Mouse (Mus musculus) myocyte (in vitro differentiated cells): ENCODE results near the gene Rnf43. TPM values are rescaled to one million over a fixed set of nuclear protein-coding genes. Genes with fewer than 3 reads are reported as not detected.

Experiments used
- H3K27me3 ChIP-seq: one replicate; pipeline ENCODE4 v1.6.1; 2011; ENCODE audit not compliant: control insufficient read depth, insufficient read depth, insufficient read length
- H3K36me3 ChIP-seq: one replicate; pipeline ENCODE4 v1.6.1; 2011; ENCODE audit not compliant: control insufficient read depth, insufficient read depth
- H3K4me2 ChIP-seq: one replicate; pipeline ENCODE4 v1.6.1; 2011; ENCODE audit warnings: low read depth, control low read depth
- H3K4me3 ChIP-seq: one replicate; pipeline ENCODE4 v1.5.1; 2011; ENCODE audit warnings: mild to moderate bottlenecking, control low read depth, moderate library complexity
- H3K79me2 ChIP-seq: one replicate; pipeline ENCODE4 v1.6.1; 2011; ENCODE audit not compliant: control insufficient read depth, insufficient read depth
- H3ac ChIP-seq: one replicate; pipeline ENCODE4 v1.6.1; 2011; ENCODE audit not compliant: control insufficient read depth, insufficient read length
- CEBPB ChIP-seq: IDR thresholded peaks from 2 replicates; pipeline ENCODE4 v1.6.1; 2011; ENCODE audit warnings: mild to moderate bottlenecking, moderate library complexity; ENCODE audit not compliant: poor library complexity, insufficient read depth, severe bottlenecking
- E2F4 ChIP-seq: IDR thresholded peaks from one replicate; pipeline ENCODE4 v1.6.1; 2011; ENCODE audit warnings: mild to moderate bottlenecking, control low read depth, moderate library complexity; ENCODE audit not compliant: insufficient read depth
- MAX ChIP-seq: IDR thresholded peaks from one replicate; pipeline ENCODE4 v1.6.1; 2011; ENCODE audit warnings: low read depth, mild to moderate bottlenecking, control low read depth
- MYOD1 ChIP-seq, 3 experiments: IDR thresholded peaks; one replicate each; pipeline ENCODE4 v1.6.1; 2011; ENCODE audit warnings: control low read depth in 2 of 3, low read depth in 2 of 3, mild to moderate bottlenecking in 2 of 3, moderate library complexity in 1 of 3; ENCODE audit not compliant: insufficient read length in 2 of 3, control insufficient read depth in 1 of 3
- MYOG ChIP-seq, 3 experiments: IDR thresholded peaks; one replicate each; pipeline ENCODE4 v1.6.1; 2011; ENCODE audit warnings: control low read depth in 2 of 3, low read depth in 2 of 3, mild to moderate bottlenecking in 2 of 3; ENCODE audit not compliant: insufficient read length in 2 of 3, control insufficient read depth in 1 of 3, insufficient read depth in 1 of 3
- POLR2A ChIP-seq: IDR thresholded peaks from one replicate; pipeline ENCODE4 v1.6.1; 2011; ENCODE audit warnings: low read depth, mild to moderate bottlenecking, control low read depth, moderate library complexity; ENCODE audit not compliant: insufficient read length
- POLR2AphosphoS2 ChIP-seq: IDR thresholded peaks from one replicate; pipeline ENCODE4 v1.6.1; 2011; ENCODE audit warnings: low read depth, control low read depth; ENCODE audit not compliant: insufficient read length
- REST ChIP-seq: IDR thresholded peaks from one replicate; pipeline ENCODE4 v1.6.1; 2011; ENCODE audit warnings: mild to moderate bottlenecking, control low read depth, moderate library complexity; ENCODE audit not compliant: insufficient read depth, insufficient read length
- SRF ChIP-seq: IDR thresholded peaks from one replicate; pipeline ENCODE4 v1.6.1; 2011; ENCODE audit warnings: low read depth; ENCODE audit not compliant: control insufficient read depth, insufficient read length
- TCF12 ChIP-seq: IDR thresholded peaks from one replicate; pipeline ENCODE4 v1.6.1; 2011; ENCODE audit warnings: mild to moderate bottlenecking, control low read depth; ENCODE audit not compliant: poor library complexity, insufficient read depth, severe bottlenecking
- TCF3 ChIP-seq: IDR thresholded peaks from one replicate; pipeline ENCODE4 v1.6.1; 2011; ENCODE audit warnings: low read depth, control low read depth; ENCODE audit not compliant: insufficient read length
- USF1 ChIP-seq: IDR thresholded peaks from one replicate; pipeline ENCODE4 v1.6.1; 2011; ENCODE audit warnings: low read depth, mild to moderate bottlenecking, control low read depth, moderate library complexity
- polyA plus RNA-seq: library from polyadenylated mRNA; unstranded; fragments of >200 nt; fragmentation: generic; extraction: Trizol; gene quantifications from one replicate; pipeline ENCODE4 v1.2.1, GENCODE M21; 2012; ENCODE audit warnings: missing spikeins

Gene Rnf43
- polyA plus RNA-seq, 1 experiment = not detected

GRCm38 (mm10) chr11:87667107-87668090, 4.9 kb downstream of the Rnf43 start:
- TF ChIP-seq CEBPB = no peak
- TF ChIP-seq POLR2A = no peak
- no peak for TF ChIP-seq POLR2AphosphoS2
- TF ChIP-seq MYOD1 (IDR thresholded peaks at IDR 0.05; ENCODE audit: control insufficient read depth in 1 of 3, insufficient read length in 2 of 3, low read depth in 2 of 3) = no peak
- no peak for TF ChIP-seq MAX
- no peak for TF ChIP-seq REST
- no peak for TF ChIP-seq USF1
- TF ChIP-seq E2F4 = no peak
- no peak for TF ChIP-seq TCF12
- Histone ChIP-seq H3K4me3 (no peak overlapping the region), H3K4me2 (no peak overlapping the region), H3K27me3 (peaks cover 46% of the 10 kb centered on the region), H3ac (no peak overlapping the region), H3K36me3 (no peaks in the 10 kb centered on the region), H3K79me2 (no peaks in the 10 kb centered on the region)

GRCm38 (mm10) chr11:87673282-87673681, 10.8 kb downstream of the Rnf43 start:
- no peak overlapping the region for H3K4me2 ChIP-seq
- no peak overlapping the region for H3ac ChIP-seq

GRCm38 (mm10) chr11:87675606-87676005, 13.1 kb downstream of the Rnf43 start:
- no peaks in the 10 kb centered on the region for H3K79me2 ChIP-seq
- H3K4me3 ChIP-seq = no peak overlapping the region
- no peak for TF ChIP-seq SRF
- no peak for TF ChIP-seq TCF3
- no peak for TF ChIP-seq CEBPB
- TF ChIP-seq REST = no peak
- TF ChIP-seq POLR2A = no peak
- no peak for TF ChIP-seq TCF12
- no peak for TF ChIP-seq USF1
- no peak for TF ChIP-seq MYOD1 (IDR thresholded peaks at IDR 0.05; ENCODE audit: control insufficient read depth in 1 of 3, insufficient read length in 2 of 3, low read depth in 2 of 3)
- no peak for TF ChIP-seq E2F4
- TF ChIP-seq MYOG (IDR thresholded peaks at IDR 0.05; ENCODE audit: control insufficient read depth in 1 of 3, insufficient read depth in 1 of 3, insufficient read length in 2 of 3, low read depth in 2 of 3) = no peak
- no peak for TF ChIP-seq POLR2AphosphoS2
- no peak overlapping the region for H3K4me2 ChIP-seq
- H3ac ChIP-seq = no peak overlapping the region
- peaks cover 27% of the 10 kb centered on the region for H3K27me3 ChIP-seq
- H3K36me3 ChIP-seq = no peaks in the 10 kb centered on the region

More at GRCm38 (mm10) chr11:87673282-87673681, 10.8 kb downstream of the Rnf43 start:
- Histone ChIP-seq H3K79me2 (no peaks in the 10 kb centered on the region), H3K4me3 (no peak overlapping the region), H3K27me3 (peaks cover 26% of the 10 kb centered on the region), H3K36me3 (no peaks in the 10 kb centered on the region)
- TF ChIP-seq TCF12 = no peak
- no peak for TF ChIP-seq E2F4
- TF ChIP-seq POLR2A = no peak
- no peak for TF ChIP-seq MYOD1 (IDR thresholded peaks at IDR 0.05; ENCODE audit: control insufficient read depth in 1 of 3, insufficient read length in 2 of 3, low read depth in 2 of 3)
- no peak for TF ChIP-seq SRF
- TF ChIP-seq TCF3 = no peak
- no peak for TF ChIP-seq POLR2AphosphoS2

GRCm38 (mm10) chr11:87677756-87678155, 15.2 kb downstream of the Rnf43 start:
- no peak overlapping the region for H3K4me2 ChIP-seq
- no peak for TF ChIP-seq TCF3
- no peak for TF ChIP-seq USF1
- TF ChIP-seq MYOD1 (IDR thresholded peaks at IDR 0.05; ENCODE audit: control insufficient read depth in 1 of 3, insufficient read length in 2 of 3, low read depth in 2 of 3) = no peak
- no peak for TF ChIP-seq E2F4
- TF ChIP-seq CEBPB = no peak
- no peak for TF ChIP-seq MAX
- no peak for TF ChIP-seq POLR2AphosphoS2
- no peak for TF ChIP-seq TCF12
- TF ChIP-seq REST = no peak
- no peak for TF ChIP-seq POLR2A
- no peak for TF ChIP-seq MYOG (IDR thresholded peaks at IDR 0.05; ENCODE audit: control insufficient read depth in 1 of 3, insufficient read depth in 1 of 3, insufficient read length in 2 of 3, low read depth in 2 of 3)
- H3K27me3 ChIP-seq = peaks cover 40% of the 10 kb centered on the region
- no peaks in the 10 kb centered on the region for H3K79me2 ChIP-seq
- H3K36me3 ChIP-seq = no peaks in the 10 kb centered on the region
- no peak overlapping the region for H3K4me3 ChIP-seq
- H3ac ChIP-seq = no peak overlapping the region

- H3K27me3 ChIP-seq = peaks cover 43% of the 10 kb centered on the region
- no peak overlapping the region for H3K4me3 ChIP-seq
- TF ChIP-seq TCF3 (no peak), USF1 (no peak), POLR2A (no peak)
- no peaks in the 10 kb centered on the region for H3K79me2 ChIP-seq
- H3K36me3 ChIP-seq = no peaks in the 10 kb centered on the region
- no peak overlapping the region for H3K4me2 ChIP-seq
- H3ac ChIP-seq = no peak overlapping the region
These were observed 16.0 kb downstream of the Rnf43 start for GRCm38 (mm10) chr11:87678545-87678944.
